Mouse (Mus musculus) cortical plate, adult 2 months (tissue): ENCODE measurements around the gene Trim54.

ENCODE experiments used
- CTCF ChIP-seq: fragments of 200-500 bp; IDR thresholded peaks from 2 replicates; pipeline ENCODE4 v1.5.1; 2011; ENCODE audit warnings: mild to moderate bottlenecking, control low read depth, low read length; ENCODE audit not compliant: insufficient read depth; ENCODE audit errors: extremely low read depth
- POLR2A ChIP-seq: fragments of 200-500 bp; IDR thresholded peaks from 2 replicates; pipeline ENCODE4 v1.6.1; 2011; ENCODE audit warnings: mild to moderate bottlenecking, low read length, control low read depth; ENCODE audit not compliant: insufficient read depth; ENCODE audit errors: extremely low read depth

GRCm38 (mm10) chr5:31073176-31073575, 43.3 kb upstream of the Trim54 start:
- TF ChIP-seq CTCF (no peak), POLR2A (no peak)
